Mouse (Mus musculus) heart, embryonic 14.5 days (tissue): ENCODE measurements around the gene Cdc42bpb. TPM values are rescaled to one million over a fixed set of nuclear protein-coding genes. Genes with fewer than 3 reads are reported as not detected.
A peak's percentile ranks its signal among the peaks of the same experiment; 100 is the strongest.

Experiments used
- ATAC-seq: fragments of 200-750 bp; cut with Nextera tagmentation; 2 replicates; pipeline ENCODE4 v1.8.0; 2017; ENCODE audit warnings: low read depth, moderate TSS enrichment; ENCODE audit not compliant: insufficient number of reproducible peaks, insufficient read depth, low FRiP score
- H3K27ac ChIP-seq, 2 experiments: fragments of 200-500 bp in 1 of 2; fragments of 300-500 bp in 1 of 2; sonication (generic) in 1 of 2; replicated peaks in 1 of 2; 2 replicates each; pipeline ENCODE4 v1.5.1; 2012 to 2014; ENCODE audit warnings: low read depth in 2 of 2, low read length in 2 of 2, control low read depth in 1 of 2, mild to moderate bottlenecking in 1 of 2, mixed read lengths in 1 of 2; ENCODE audit not compliant: control insufficient read depth in 1 of 2, insufficient read depth in 1 of 2
- H3K27me3 ChIP-seq: fragments of 300-500 bp; sonication (generic); 2 replicates; pipeline ENCODE4 v1.6.1; 2014; ENCODE audit warnings: mild to moderate bottlenecking, low read length, control low read depth; ENCODE audit not compliant: control insufficient read depth, insufficient read depth
- H3K36me3 ChIP-seq: fragments of 300-500 bp; sonication (generic); 2 replicates; pipeline ENCODE4 v1.6.1; 2014; ENCODE audit warnings: mild to moderate bottlenecking, control low read depth, low read length, mixed read lengths; ENCODE audit not compliant: control insufficient read depth, insufficient read depth
- H3K4me1 ChIP-seq, 2 experiments: fragments of 200-500 bp in 1 of 2; fragments of 300-500 bp in 1 of 2; sonication (generic) in 1 of 2; 2 replicates each; pipeline ENCODE4 v1.6.1; 2012 to 2014; ENCODE audit warnings: low read length in 2 of 2, control low read depth in 1 of 2, mixed read lengths in 1 of 2; ENCODE audit not compliant: control insufficient read depth in 2 of 2, insufficient read depth in 2 of 2
- H3K4me2 ChIP-seq: fragments of 300-500 bp; sonication (generic); 2 replicates; pipeline ENCODE4 v1.6.1; 2014; ENCODE audit warnings: mild to moderate bottlenecking, low read length
- H3K4me3 ChIP-seq, 2 experiments: fragments of 200-500 bp in 1 of 2; fragments of 300-500 bp in 1 of 2; sonication (generic) in 1 of 2; 2 replicates each; pipeline ENCODE4 v1.5.1; 2012 to 2014; ENCODE audit warnings: low read length in 2 of 2, mild to moderate bottlenecking in 2 of 2, control low read depth in 1 of 2, low read depth in 1 of 2, moderate library complexity in 1 of 2; ENCODE audit not compliant: control insufficient read depth in 1 of 2, insufficient read depth in 1 of 2
- H3K9ac ChIP-seq: fragments of 300-500 bp; sonication (generic); 2 replicates; pipeline ENCODE4 v1.6.1; 2014; ENCODE audit warnings: mild to moderate bottlenecking, low read length
- H3K9me3 ChIP-seq: fragments of 300-500 bp; sonication (generic); 2 replicates; pipeline ENCODE4 v1.6.1; 2016; ENCODE audit warnings: low read length, control low read depth; ENCODE audit not compliant: control insufficient read depth
- WGBS: fragments of 180-500 bp; shearing (Covaris S2); extraction: QIAGEN DNeasy Blood & Tissue Kit; methylation state at CpG from one replicate; pipeline ENCODE4 v1.1.7; 2014; 5-methylcytosine and 5-hydroxymethylcytosine counted together
- polyA plus RNA-seq: library from polyadenylated mRNA; unstranded; fragments of >200 nt; fragmentation: Nextera tagmentation; extraction: Ambion mirVana; gene quantifications from 2 replicates; pipeline ENCODE4 v1.2.1, GENCODE M21; 2014

Gene Cdc42bpb
- polyA plus RNA-seq, 1 experiment from 2014 or later, result 28.9 TPM

DNA sequence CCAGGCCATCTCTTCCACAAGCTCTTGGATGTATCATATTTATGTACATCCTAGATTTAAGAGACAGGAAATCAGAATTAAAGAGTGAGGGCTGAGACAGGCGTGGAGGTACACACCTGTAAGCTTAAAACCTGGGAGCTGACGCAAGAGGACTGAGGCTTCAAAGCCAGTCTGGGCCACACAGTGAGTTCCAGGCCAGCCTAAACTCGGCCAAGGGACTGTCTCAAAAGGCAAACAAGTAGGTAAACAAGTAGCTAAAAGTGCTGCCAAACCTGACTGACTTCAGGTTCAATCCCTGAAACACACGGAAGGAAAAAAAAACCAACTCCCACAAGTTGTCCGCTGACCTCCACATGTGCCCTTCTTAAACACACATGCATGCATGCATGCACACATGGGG is 23.4 kb downstream of the Cdc42bpb start:
- Histone ChIP-seq H3K9ac (no peak overlapping the region), H3K27me3 (no peaks in the 10 kb centered on the region), H3K4me3 (no peak overlapping the region), H3K36me3 (peaks cover 5% of the 10 kb centered on the region; the same call in 1 of the 2 replicates), H3K4me2 (no peak overlapping the region), H3K9me3 (no peaks in the 10 kb centered on the region), H3K4me1 (peaks cover 22 to 42% of the 10 kb centered on the region in 2 experiments), H3K27ac (0 out of 4 replicates have a peak overlapping the region, but pooled peaks of 1 of the 2 experiments have one; percentile 9)
- 81% methylated on average over 5 of the region's 5 CpGs for WGBS
- no peak for ATAC-seq

DNA sequence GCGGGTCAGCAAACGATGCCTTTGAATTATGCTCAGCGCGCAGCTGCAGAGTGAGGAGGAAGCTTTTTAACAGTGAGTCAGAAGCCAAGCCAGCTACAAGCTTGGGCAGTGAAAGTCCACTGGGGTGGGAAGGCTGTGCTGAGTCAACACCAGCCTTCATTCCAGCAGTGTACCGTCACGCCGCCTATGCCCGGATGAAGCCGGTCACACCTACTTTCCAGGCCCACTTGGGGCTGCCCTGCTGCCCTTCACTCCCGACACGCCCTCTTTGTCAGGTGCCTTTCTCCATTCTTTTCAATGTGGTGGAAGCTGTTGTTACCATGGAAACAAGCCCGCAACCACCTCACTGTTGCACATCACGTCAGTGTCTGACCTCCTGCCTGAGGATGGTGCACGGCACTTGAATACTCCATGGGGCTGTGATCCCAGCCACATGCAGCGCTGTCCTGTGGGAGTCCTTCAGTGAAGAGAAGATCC is 24.0 kb downstream of the Cdc42bpb start:
- no peak overlapping the region for H3K4me3 ChIP-seq
- no peak overlapping the region for H3K9ac ChIP-seq
- H3K4me1 ChIP-seq, result peaks cover 24 to 44% of the 10 kb centered on the region in 2 experiments
- ATAC-seq, result 0 out of 2 replicates have a peak, but pooled peaks have one; percentile 38
- H3K9me3 ChIP-seq, result no peaks in the 10 kb centered on the region
- H3K36me3 ChIP-seq, result peaks cover 5% of the 10 kb centered on the region; the same call in 1 of the 2 replicates
- 51% methylated on average over 15 of the region's 15 CpGs for WGBS
- no peak overlapping the region for H3K4me2 ChIP-seq
- H3K27me3 ChIP-seq, result no peaks in the 10 kb centered on the region
- no peak overlapping the region; a peak in 1 of 4 replicates for H3K27ac ChIP-seq

GRCm38 (mm10) chr12:111353008-111353407 is 24.5 kb downstream of the Cdc42bpb start:
- H3K4me2 ChIP-seq, result no peak overlapping the region
- 88% methylated on average over 11 of the region's 11 CpGs for WGBS
- H3K4me1 ChIP-seq, result peaks cover 24 to 42% of the 10 kb centered on the region in 2 experiments
- H3K27ac ChIP-seq, result no peak overlapping the region
- H3K27me3 ChIP-seq, result no peaks in the 10 kb centered on the region
- peaks cover 5% of the 10 kb centered on the region; the same call in 1 of the 2 replicates for H3K36me3 ChIP-seq
- no peaks in the 10 kb centered on the region for H3K9me3 ChIP-seq
- ATAC-seq, result no peak
- H3K4me3 ChIP-seq, result no peak overlapping the region
- no peak overlapping the region for H3K9ac ChIP-seq

DNA sequence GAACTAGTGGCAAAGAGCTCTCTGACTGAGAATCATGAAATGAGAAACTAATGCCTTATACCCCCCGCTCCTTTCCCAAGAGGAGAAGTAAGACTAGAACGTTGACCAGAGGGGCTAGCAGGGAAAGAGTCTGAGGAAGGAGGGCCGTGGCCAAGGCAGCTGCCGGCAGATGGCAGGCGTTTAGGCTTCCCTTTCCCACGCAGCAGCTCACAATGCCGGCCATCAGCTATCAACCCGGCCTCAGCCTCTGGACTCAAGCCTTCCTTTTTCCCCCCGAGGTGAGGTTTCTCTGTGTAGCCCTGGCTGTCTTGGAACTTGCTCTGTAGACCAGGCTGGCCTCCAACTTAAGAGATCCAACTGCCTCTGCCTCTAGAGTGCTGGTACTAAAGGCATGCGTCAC is 25.0 kb downstream of the Cdc42bpb start:
- H3K27ac ChIP-seq, result no peak overlapping the region
- 70% methylated on average over 10 of the region's 10 CpGs for WGBS

DNA sequence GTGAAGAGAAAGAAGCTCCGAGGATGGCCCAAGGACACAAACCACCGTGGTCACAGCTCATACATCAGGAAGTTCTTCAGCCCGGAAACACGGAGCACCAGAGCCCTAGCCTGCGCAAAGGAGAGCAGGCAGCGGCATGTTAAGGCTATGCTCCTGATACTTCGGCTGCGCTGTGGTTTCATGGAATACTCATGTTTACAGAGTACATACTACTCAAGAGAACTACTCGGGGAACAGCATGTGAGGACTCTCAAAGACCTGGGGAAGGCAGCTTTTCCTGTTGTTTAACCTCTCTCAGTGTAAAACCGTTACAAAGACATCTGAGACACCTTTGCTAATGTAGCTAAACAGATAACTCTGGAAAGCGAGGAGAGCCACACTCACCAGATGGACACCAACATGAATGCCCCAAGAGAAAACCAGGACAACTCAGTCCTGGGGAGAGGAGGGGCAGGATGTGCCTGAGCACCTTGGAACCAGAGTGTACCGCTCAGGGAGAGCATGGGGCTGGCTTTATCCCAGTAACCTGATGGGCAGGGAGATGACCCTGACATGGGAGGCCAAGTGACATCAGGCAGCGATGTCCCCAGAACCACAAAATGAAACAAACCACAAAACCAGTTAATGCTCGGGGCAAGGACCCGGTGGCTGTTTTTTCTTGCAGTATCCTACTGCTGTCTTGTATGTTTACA is 27.8 kb downstream of the Cdc42bpb start:
- WGBS, result 83% methylated on average over 15 of the region's 15 CpGs
- Histone ChIP-seq H3K27ac (no peak overlapping the region), H3K27me3 (no peaks in the 10 kb centered on the region), H3K36me3 (peaks cover 5% of the 10 kb centered on the region), H3K4me1 (peaks cover 27 to 48% of the 10 kb centered on the region in 2 experiments), H3K9ac (no peak overlapping the region), H3K4me3 (no peak overlapping the region), H3K9me3 (no peaks in the 10 kb centered on the region), H3K4me2 (no peak overlapping the region)
- ATAC-seq, result no peak

More for the DNA sequence above, 25.0 kb downstream of the Cdc42bpb start:
- Histone ChIP-seq H3K36me3 (peaks cover 5% of the 10 kb centered on the region; the same call in 1 of the 2 replicates), H3K9ac (no peak overlapping the region), H3K4me2 (no peak overlapping the region), H3K4me1 (peaks cover 27 to 43% of the 10 kb centered on the region in 2 experiments), H3K27me3 (no peaks in the 10 kb centered on the region), H3K9me3 (no peaks in the 10 kb centered on the region), H3K4me3 (no peak overlapping the region)
- no peak for ATAC-seq

GRCm38 (mm10) chr12:111343956-111344355 is 33.6 kb downstream of the Cdc42bpb start:
- peaks cover 53% of the 10 kb centered on the region for H3K36me3 ChIP-seq
- H3K27ac ChIP-seq, result no peak overlapping the region
- H3K4me1 ChIP-seq, result peaks cover 13 to 22% of the 10 kb centered on the region in 2 experiments
- no peak overlapping the region for H3K4me3 ChIP-seq
- H3K9me3 ChIP-seq, result no peaks in the 10 kb centered on the region
- H3K27me3 ChIP-seq, result no peaks in the 10 kb centered on the region
- WGBS, result 63% methylated on average over 1 of the region's 1 CpGs
- H3K9ac ChIP-seq, result no peak overlapping the region
- no peak for ATAC-seq
- H3K4me2 ChIP-seq, result no peak overlapping the region

DNA sequence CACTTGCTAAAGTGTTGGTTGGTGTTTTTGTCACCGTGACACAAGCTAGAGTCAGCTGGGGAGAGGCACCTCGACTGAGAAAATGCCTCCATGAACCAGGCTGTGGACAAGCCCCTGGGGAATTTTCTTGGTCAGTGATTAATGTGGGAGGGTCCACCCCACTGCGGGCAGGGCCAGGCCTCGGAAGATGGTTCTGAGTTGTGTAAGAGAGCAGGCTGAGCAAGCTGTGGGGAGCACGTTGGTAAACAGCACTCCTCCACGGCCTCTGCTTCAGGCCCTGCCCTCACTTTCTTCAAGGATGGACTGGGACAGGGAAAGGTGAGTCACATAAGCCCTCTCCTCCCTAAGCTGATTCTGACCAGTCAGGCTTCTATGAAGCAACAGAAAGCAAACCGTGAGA is 36.8 kb downstream of the Cdc42bpb start:
- Histone ChIP-seq H3K4me3 (no peak overlapping the region), H3K27ac (no peak overlapping the region), H3K9me3 (no peaks in the 10 kb centered on the region), H3K4me2 (no peak overlapping the region), H3K36me3 (peaks cover 82% of the 10 kb centered on the region), H3K4me1 (peaks cover 10 to 12% of the 10 kb centered on the region in 2 experiments), H3K9ac (no peak overlapping the region), H3K27me3 (no peaks in the 10 kb centered on the region)
- WGBS, result 76% methylated on average over 7 of the region's 7 CpGs
- ATAC-seq, result no peak
